Mouse (Mus musculus) skeletal muscle tissue, postnatal 0 days (tissue): ENCODE data around the gene Gm732. TPM values are rescaled to one million over a fixed set of nuclear protein-coding genes. Genes with fewer than 3 reads are reported as not detected.

Experiments
- polyA plus RNA-seq: library from polyadenylated mRNA; unstranded; fragments of >200 nt; fragmentation: Nextera tagmentation; extraction: Ambion mirVana; gene quantifications from 2 replicates; pipeline ENCODE4 v1.2.1, GENCODE M21; 2015

The Gm732 gene
- polyA plus RNA-seq, result not detected in 2 replicates

DNA sequence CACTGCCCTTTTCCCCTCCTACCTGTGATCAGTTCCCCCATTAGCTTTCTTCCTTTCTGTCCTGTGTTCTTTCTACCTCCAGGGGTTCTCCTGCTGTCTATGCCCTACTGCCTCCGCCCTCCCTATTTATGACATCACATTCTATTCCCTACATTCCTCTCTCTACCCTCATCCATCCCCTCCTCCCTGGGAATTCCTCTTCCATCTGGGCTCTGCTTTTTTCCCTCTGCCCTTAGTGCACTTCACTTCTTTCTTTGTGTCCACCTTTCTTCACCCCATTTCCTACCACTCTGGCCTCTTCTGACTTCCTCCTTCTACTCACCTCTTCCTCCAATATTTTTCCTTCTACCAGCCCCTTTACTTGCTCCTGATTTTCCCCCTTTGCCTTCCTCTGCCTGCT is at the start of gene Gm732:
TSS of gene Gm732 (minus strand) at position 101 of the 400 bp plus-strand sequence.

Other genes with a start within 250 kb of the Gm732 start
- gene Tent5d, start 155.9 kb downstream of the Gm732 start, polyA plus RNA-seq, result not detected in 2 replicates
- gene 2610002M06Rik, start 132.1 kb downstream of the Gm732 start, polyA plus RNA-seq, result 4.5 and 5.7 TPM in 2 replicates